ENCODE assay signal across 8 mouse cellular contexts in genomic region chr1:165691516-165691915, GRCm38 (mm10). TPM values are rescaled to one million over a fixed set of nuclear protein-coding genes. Genes with fewer than 3 reads are reported as not detected.
DNase-seq lines count a peak whose midpoint lies in the region; ATAC-seq lines count a peak whose summit lies in the region.

No protein-coding gene starts in this region.

- H3K4me1 ChIP-seq in lung, embryonic 16.5 days (replicated peaks; ENCODE audit: control insufficient read depth, insufficient read depth, low read length), result peaks cover 48% of the 10 kb centered on the region
- H3K4me1 ChIP-seq in midbrain, embryonic 10.5 days, result peaks cover 25% of the 10 kb centered on the region

- no peak overlapping the region for H3K9ac ChIP-seq in lung, embryonic 16.5 days (ENCODE audit: low read length)

- 19% methylated on average over 3 of the region's 3 CpGs for WGBS in lung, embryonic 16.5 days
- 35% methylated on average over 3 of the region's 3 CpGs for WGBS in midbrain, embryonic 10.5 days

- peak; percentile 43 for DNase-seq in adrenal gland, adult 8-10 months
- DNase-seq in adrenal gland, postnatal 4 days (ENCODE audit: low spot score in 2 of 2), result no peak
- DNase-seq in adrenal gland, postnatal 36 days, result peak; percentile 52 to 61
- DNase-seq in thymus, postnatal 0 days (ENCODE audit: low spot score), result peak; percentile 53
- DNase-seq in right cerebral cortex, adult 2 months (ENCODE audit: low spot score in 2 of 2), result no peak
- DNase-seq in midbrain, embryonic 10.5 days (ENCODE audit: low spot score), result no peak

- no peaks in the 10 kb centered on the region for H3K36me3 ChIP-seq in lung, embryonic 16.5 days (ENCODE audit: control insufficient read depth, insufficient read depth, low read length)
- H3K36me3 ChIP-seq in midbrain, embryonic 10.5 days, result no peaks in the 10 kb centered on the region

- H3K9me3 ChIP-seq in lung, embryonic 16.5 days (ENCODE audit: control insufficient read depth, low read length), result no peaks in the 10 kb centered on the region
- no peaks in the 10 kb centered on the region for H3K9me3 ChIP-seq in midbrain, embryonic 10.5 days (replicated peaks)

- no peak overlapping the region for H3K4me3 ChIP-seq in lung, embryonic 16.5 days (ENCODE audit: low read length)
- no peak overlapping the region for H3K4me3 ChIP-seq in midbrain, embryonic 10.5 days

- peak; percentile 78 for ATAC-seq in inflammation-experienced regulatory T-cells, adult 6 months
- ATAC-seq in lung, embryonic 16.5 days (ENCODE audit: low read depth), result peak; percentile 78

- H3K27ac ChIP-seq in lung, embryonic 16.5 days (ENCODE audit: low read length), result 0 out of 2 replicates have a peak overlapping the region, but pooled peaks have one; percentile 45
- no peak overlapping the region for H3K27ac ChIP-seq in midbrain, embryonic 10.5 days (replicated peaks)

- H3K4me2 ChIP-seq in lung, embryonic 16.5 days (ENCODE audit: low read depth, low read length), result no peak overlapping the region

- no peaks in the 10 kb centered on the region for H3K27me3 ChIP-seq in lung, embryonic 16.5 days (ENCODE audit: control insufficient read depth, insufficient read depth, low read depth, low read length)
- no peaks in the 10 kb centered on the region for H3K27me3 ChIP-seq in midbrain, embryonic 10.5 days (ENCODE audit: low read depth, poor library complexity, severe bottlenecking)

RNA-seq across cellular contexts. Expression of gene Rcsd1, which starts 18.0 kb away (rescaled TPM):
- total RNA-seq in adrenal gland, adult 8-10 months (2022), result 10 to 100 TPM; 15.2 to 23.8 (median 18.2) TPM
- 10 to 100 TPM; 29.5 to 31.9 TPM for total RNA-seq in adrenal gland, postnatal 4 days (2021)
- total RNA-seq in adrenal gland, postnatal 36 days (2021), result 10 to 100 TPM; 12.4 to 20.2 TPM
- 100 to 1,000 TPM in 2 of 3 experiments, 10 to 100 TPM in 1; 84.1 to 109 (median 101) TPM for polyA plus RNA-seq in inflammation-experienced regulatory T-cells, adult 6 months (2017; shearing (Covaris generic))
- polyA plus RNA-seq in lung, embryonic 16.5 days (2015; fragmentation: Nextera tagmentation; extraction: Ambion mirVana), result 47.8 and 51.5 TPM in 2 replicates
- polyA plus RNA-seq in thymus, postnatal 0 days (2015; fragmentation: Nextera tagmentation; extraction: Ambion mirVana), result 221 and 236 TPM in 2 replicates
- polyA plus RNA-seq in midbrain, embryonic 10.5 days (2016; fragmentation: Nextera tagmentation; extraction: Ambion mirVana), result 8.6 and 8.7 TPM in 2 replicates

RNA-seq across cellular contexts. Expression of gene Mpzl1, which starts 57.2 kb away (rescaled TPM):
- 10 to 100 TPM; 14.6 to 25.4 (median 22.3) TPM for total RNA-seq in adrenal gland, adult 8-10 months (2022)
- total RNA-seq in adrenal gland, postnatal 4 days (2021), result 10 to 100 TPM; 81.1 to 82.7 TPM
- 10 to 100 TPM; 22.7 to 30.8 TPM for total RNA-seq in adrenal gland, postnatal 36 days (2021)
- polyA plus RNA-seq in inflammation-experienced regulatory T-cells, adult 6 months (2017; shearing (Covaris generic)), result under 1 TPM in 2 of 3 experiments, not detected in 1; 0.70 to 0.77 TPM
- polyA plus RNA-seq in lung, embryonic 16.5 days (2015; fragmentation: Nextera tagmentation; extraction: Ambion mirVana), result 176 and 183 TPM in 2 replicates
- 17.4 and 17.8 TPM in 2 replicates for polyA plus RNA-seq in thymus, postnatal 0 days (2015; fragmentation: Nextera tagmentation; extraction: Ambion mirVana)
- 134 TPM in 2 replicates for polyA plus RNA-seq in midbrain, embryonic 10.5 days (2016; fragmentation: Nextera tagmentation; extraction: Ambion mirVana)

Comparison
In these comparisons a context has a peak if more than half of its experiments do, and no peak if none do; other contexts are left out.
1. DNase-seq: peak in adrenal gland, adult 8-10 months (single experiment), adrenal gland, postnatal 36 days (2 of 2) and thymus, postnatal 0 days (single experiment); none in adrenal gland, postnatal 4 days (0 of 2), right cerebral cortex, adult 2 months (0 of 2) and midbrain, embryonic 10.5 days (single experiment).
2. RNA of gene Mpzl1, which starts 57.2 kb away (polyA plus RNA-seq): 176 to 183 TPM in lung, embryonic 16.5 days, 134 TPM in midbrain, embryonic 10.5 days and 17.4 to 17.8 TPM in thymus, postnatal 0 days; 0.70 to 0.77 TPM in inflammation-experienced regulatory T-cells, adult 6 months; every median in the first group is over 10 times any median in the second.